Mouse (Mus musculus) olfactory bulb, adult 2 months (tissue): ENCODE measurements around the gene Tjp3.

ENCODE experiments used
- CTCF ChIP-seq: fragments of 200-500 bp; IDR thresholded peaks from 2 replicates; pipeline ENCODE4 v1.5.1; 2012; ENCODE audit warnings: low read depth, mild to moderate bottlenecking, low read length, moderate library complexity; ENCODE audit not compliant: insufficient read depth
- POLR2A ChIP-seq: fragments of 200-500 bp; IDR thresholded peaks from 2 replicates; pipeline ENCODE4 v1.6.1; 2012; ENCODE audit warnings: mild to moderate bottlenecking, low read depth, low read length, moderate library complexity; ENCODE audit not compliant: insufficient read depth

DNA sequence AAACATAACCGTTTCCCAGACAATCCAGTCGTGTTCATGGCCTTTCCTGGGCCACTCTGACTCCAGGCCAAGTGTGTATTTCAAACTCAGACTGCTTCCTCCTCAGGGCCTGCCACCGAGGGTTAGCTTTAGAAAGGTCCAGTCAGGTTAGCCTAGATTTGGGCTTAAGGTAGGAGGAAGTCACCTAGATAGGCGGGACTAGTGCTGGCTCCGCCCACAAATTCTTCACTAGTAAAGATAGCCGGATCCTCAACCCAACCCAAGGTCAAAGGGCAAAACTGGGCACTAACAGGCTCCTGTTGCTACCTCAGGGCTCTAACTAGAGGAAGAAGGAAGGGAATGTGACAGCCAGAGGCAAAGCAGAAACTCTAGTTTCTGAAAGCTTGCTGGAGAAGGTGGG lies 4.8 kb downstream of the Tjp3 start:
- TF ChIP-seq POLR2A (no peak), CTCF (no peak)
